In genomic region chr8:11758482-11759281, GRCm38 (mm10) we compare ENCODE assay signal across 8 mouse cellular contexts. TPM values are rescaled to one million over a fixed set of nuclear protein-coding genes. Genes with fewer than 3 reads are reported as not detected.
DNase-seq lines count a peak whose midpoint lies in the region; ATAC-seq and TF ChIP-seq lines count a peak whose summit lies in the region.

No protein-coding gene starts in this region.

- DNase-seq in thymus, postnatal 25 days, result peak; percentile 21
- DNase-seq in thymus, postnatal 14 days, result no peak

- no peak for ATAC-seq in erythroblast, adult 5-6 weeks (replicated peaks; ENCODE audit: low FRiP score, poor library complexity, severe bottlenecking)
- ATAC-seq in forebrain, embryonic 15.5 days (replicated peaks), result no peak; the same call in none of the 2 replicates
- ATAC-seq in limb, embryonic 15.5 days (ENCODE audit: insufficient number of reproducible peaks, low FRiP score, low TSS enrichment, low read depth), result peak; percentile 50
- ATAC-seq in erythroid progenitor cell, adult 5-6 weeks (replicated peaks; ENCODE audit: low FRiP score, poor library complexity, severe bottlenecking), result no peak

- peak overlapping the region; percentile 79 for H3K9ac ChIP-seq in forebrain, embryonic 15.5 days (replicated peaks)
- peak overlapping the region; percentile 92 for H3K9ac ChIP-seq in limb, embryonic 15.5 days

- WGBS in forebrain, embryonic 15.5 days, result 1% methylated on average over 53 of the region's 53 CpGs
- WGBS in limb, embryonic 15.5 days, result 3% methylated on average over 38 of the region's 53 CpGs
- WGBS in small intestine, adult 2 months, result 2% methylated on average over 51 of the region's 53 CpGs

- peak overlapping the region; percentile 89 for H3K4me3 ChIP-seq in erythroblast, embryonic 14.5 days (replicated peaks)
- peak overlapping the region; percentile 73 for H3K4me3 ChIP-seq in forebrain, embryonic 15.5 days
- H3K4me3 ChIP-seq in limb, embryonic 15.5 days, result peak overlapping the region; percentile 88
- H3K4me3 ChIP-seq in small intestine, adult 2 months (ENCODE audit: low read depth, low read length), result peak overlapping the region; percentile 79

- H3K9me3 ChIP-seq in erythroblast, embryonic 14.5 days (ENCODE audit: control insufficient read depth, low read length), result no peaks in the 10 kb centered on the region
- H3K9me3 ChIP-seq in forebrain, embryonic 15.5 days, result no peaks in the 10 kb centered on the region
- no peaks in the 10 kb centered on the region for H3K9me3 ChIP-seq in limb, embryonic 15.5 days

- peak overlapping the region; percentile 72 for H3K4me2 ChIP-seq in forebrain, embryonic 15.5 days (replicated peaks)
- peak overlapping the region; percentile 70 for H3K4me2 ChIP-seq in limb, embryonic 15.5 days

- TF ChIP-seq CTCF in small intestine, adult 2 months (IDR thresholded peaks at IDR 0.05; ENCODE audit: extremely low read depth, insufficient read length, insufficient replicate concordance, low read depth, low read length), result no peak

- no peaks in the 10 kb centered on the region for H3K27me3 ChIP-seq in erythroblast, embryonic 14.5 days (ENCODE audit: control insufficient read depth)
- H3K27me3 ChIP-seq in forebrain, embryonic 15.5 days, result no peaks in the 10 kb centered on the region
- no peaks in the 10 kb centered on the region for H3K27me3 ChIP-seq in limb, embryonic 15.5 days
- H3K27me3 ChIP-seq in small intestine, adult 2 months (ENCODE audit: control insufficient read depth, insufficient read depth, low read length), result no peaks in the 10 kb centered on the region

- peaks cover 29% of the 10 kb centered on the region for H3K4me1 ChIP-seq in erythroblast, embryonic 14.5 days (ENCODE audit: control insufficient read depth)
- H3K4me1 ChIP-seq in forebrain, embryonic 15.5 days, result peaks cover 31% of the 10 kb centered on the region
- peaks cover 16% of the 10 kb centered on the region for H3K4me1 ChIP-seq in limb, embryonic 15.5 days
- peaks cover 12% of the 10 kb centered on the region for H3K4me1 ChIP-seq in small intestine, adult 2 months (ENCODE audit: control insufficient read depth, insufficient read depth, insufficient read length, low read length)

- TF ChIP-seq POLR2A in small intestine, adult 2 months (IDR thresholded peaks at IDR 0.05; ENCODE audit: low read depth, low read length), result no peak; the same call in 1 of the 2 replicates

- H3K36me3 ChIP-seq in erythroblast, embryonic 14.5 days (ENCODE audit: control insufficient read depth), result peaks cover 3% of the 10 kb centered on the region
- no peaks in the 10 kb centered on the region for H3K36me3 ChIP-seq in forebrain, embryonic 15.5 days
- H3K36me3 ChIP-seq in limb, embryonic 15.5 days, result no peaks in the 10 kb centered on the region
- H3K36me3 ChIP-seq in small intestine, adult 2 months (ENCODE audit: control insufficient read depth, insufficient read depth, low read length), result no peaks in the 10 kb centered on the region

- H3K27ac ChIP-seq in forebrain, embryonic 15.5 days (replicated peaks), result peak overlapping the region; percentile 80; the same call in 1 of the 2 replicates
- peak overlapping the region; percentile 93 for H3K27ac ChIP-seq in limb, embryonic 15.5 days
- no peak overlapping the region for H3K27ac ChIP-seq in small intestine, adult 2 months (ENCODE audit: insufficient read depth, low read depth, low read length)

RNA-seq across cellular contexts. Expression of gene Arhgef7, which starts 31.2 kb away (rescaled TPM):
- 0.95 and 1.1 TPM in 2 replicates for polyA plus RNA-seq in erythroblast, embryonic 14.5 days (2012)
- 5.4 and 10.9 TPM in 2 replicates for total RNA-seq in erythroblast, adult 5-6 weeks (2015; ENCODE audit: low replicate concordance)
- 1.9 and 5.6 TPM in 2 replicates for total RNA-seq in erythroblast, adult 5-6 weeks (2017; ENCODE audit: low replicate concordance)
- 77.1 and 86.4 TPM in 2 replicates for polyA plus RNA-seq in forebrain, embryonic 15.5 days (2015; fragmentation: Nextera tagmentation; extraction: Ambion mirVana)
- polyA plus RNA-seq in limb, embryonic 15.5 days (2015; fragmentation: Nextera tagmentation; extraction: Ambion mirVana), result 50.1 and 55.5 TPM in 2 replicates
- polyA plus RNA-seq in small intestine, adult 2 months (2012; rRNA removed), result 14.8 and 27.4 TPM in 2 replicates
- 4.3 and 12.2 TPM in 2 replicates for total RNA-seq in erythroid progenitor cell, adult 5-6 weeks (2015; ENCODE audit: low replicate concordance)
- 12.9 and 15.0 TPM in 2 replicates for total RNA-seq in erythroid progenitor cell, adult 5-6 weeks (2017; ENCODE audit: low replicate concordance)

RNA-seq across cellular contexts. Expression of gene 1700016D06Rik, which starts 57.8 kb away (rescaled TPM):
- not detected in 2 replicates for polyA plus RNA-seq in erythroblast, embryonic 14.5 days (2012)
- not detected in 2 replicates for total RNA-seq in erythroblast, adult 5-6 weeks (2015; ENCODE audit: low replicate concordance)
- not detected in 2 replicates for total RNA-seq in erythroblast, adult 5-6 weeks (2017; ENCODE audit: low replicate concordance)
- 0.25 and 0.56 TPM in 2 replicates for polyA plus RNA-seq in forebrain, embryonic 15.5 days (2015; fragmentation: Nextera tagmentation; extraction: Ambion mirVana)
- 0.53 TPM in 1 of 2 replicates, not detected in the other for polyA plus RNA-seq in limb, embryonic 15.5 days (2015; fragmentation: Nextera tagmentation; extraction: Ambion mirVana)
- polyA plus RNA-seq in small intestine, adult 2 months (2012; rRNA removed), result not detected in 2 replicates
- not detected in 2 replicates for total RNA-seq in erythroid progenitor cell, adult 5-6 weeks (2015; ENCODE audit: low replicate concordance)
- total RNA-seq in erythroid progenitor cell, adult 5-6 weeks (2017; ENCODE audit: low replicate concordance), result not detected in 2 replicates
